Mouse (Mus musculus) B cell, adult 67 days (primary cell): ENCODE measurements around the gene Asns. TPM values are rescaled to one million over a fixed set of nuclear protein-coding genes. Genes with fewer than 3 reads are reported as not detected.

Experiments used
- total RNA-seq, 2 experiments: library from RNA; stranded (reverse); gene quantifications; 4 replicates each; pipeline ENCODE4 v1.2.4; 2023

The Asns gene
- total RNA-seq, result 1 to 10 TPM; 3.4 to 6.3 TPM

DNA sequence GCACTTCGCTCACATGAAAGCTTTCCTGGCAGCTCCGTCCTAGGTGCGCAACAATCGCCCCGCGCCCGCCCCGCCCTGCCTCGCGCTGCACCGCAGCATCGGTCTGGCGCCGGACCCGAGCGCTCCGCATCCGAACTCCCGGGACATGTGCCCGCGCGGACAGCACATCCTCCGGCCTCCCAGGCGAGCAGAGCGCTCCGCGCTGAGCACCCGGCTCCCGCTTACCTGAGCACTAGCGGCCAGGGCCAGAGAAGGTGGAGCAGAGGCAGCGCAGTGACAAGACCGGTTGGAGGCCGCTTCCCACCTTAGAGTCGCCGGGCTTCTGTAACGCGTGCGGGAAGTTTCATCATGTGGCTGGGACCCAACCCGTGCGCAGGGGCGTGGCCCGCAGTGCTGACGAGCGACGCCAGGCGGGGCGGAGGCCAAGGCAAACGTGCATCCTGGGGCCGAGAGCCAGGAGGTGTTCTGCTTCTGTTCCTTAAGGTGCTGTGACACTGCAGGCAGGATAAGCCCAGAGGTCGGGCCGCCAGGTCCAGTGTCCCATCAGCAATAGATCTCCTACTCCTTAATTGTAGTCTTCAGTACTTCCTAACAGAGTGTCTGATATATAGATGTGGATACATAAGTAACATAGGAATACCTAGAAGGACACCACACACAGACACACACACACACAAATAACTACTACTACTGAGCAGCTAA lies at the start of gene Asns:
TSS of gene Asns (minus strand) at position 371 of the 702 bp plus-strand sequence.

Other genes with a start within 250 kb of the Asns start
- not detected for gene Tac1, start 138.4 kb downstream of the Asns start, total RNA-seq
- gene C1galt1, start 151.6 kb upstream of the Asns start, total RNA-seq, result 10 to 100 TPM; 46.7 to 48.4 TPM